ENCODE assay signal across 12 mouse cellular contexts in the genomic region with DNA sequence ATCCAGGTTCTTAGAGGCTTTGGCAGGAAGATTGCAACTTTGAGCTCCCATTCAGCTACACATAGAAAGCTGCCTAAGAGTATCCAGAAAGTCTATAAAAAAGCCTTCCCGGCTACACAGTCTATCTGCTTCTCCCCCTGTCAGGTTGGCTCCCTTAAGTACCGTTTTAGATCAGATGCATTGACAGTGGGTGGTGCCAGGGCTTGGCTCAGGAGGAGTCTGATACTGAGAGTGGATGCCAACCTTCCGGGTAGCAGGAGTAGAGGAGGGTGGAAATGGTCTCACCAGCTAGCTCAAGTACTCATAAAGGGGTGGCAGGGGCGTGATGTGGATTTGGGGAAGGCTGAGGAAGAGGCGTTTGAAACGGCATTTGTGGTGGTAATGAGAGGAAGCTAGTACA.
"Had no signal": no experiment of that assay in that cellular context is flagged by ENCODE, and none has a peak within 500 bp of the region (broad histone marks: within the 10 kb centered on the region; RNA-seq: fewer than 3 reads in every experiment).

No protein-coding gene starts in this region.

- H3K36me3 ChIP-seq: liver, embryonic 15.5 days had no signal

- H3K4me3 ChIP-seq: left cerebral cortex, adult 2 months; limb, embryonic 10.5 days; liver, embryonic 15.5 days; midbrain, embryonic 13.5 days had no signal

- H3K4me2 ChIP-seq: liver, embryonic 11.5 days; liver, embryonic 15.5 days; midbrain, embryonic 13.5 days had no signal

- ATAC-seq: lung, postnatal 0 days; midbrain, embryonic 13.5 days had no signal

- H3K9me3 ChIP-seq: limb, embryonic 10.5 days; liver, embryonic 15.5 days; midbrain, embryonic 13.5 days had no signal

- H3K4me1 ChIP-seq: liver, embryonic 15.5 days had no signal

- H3K27ac ChIP-seq: left cerebral cortex, adult 2 months; limb, embryonic 10.5 days; liver, embryonic 15.5 days; midbrain, embryonic 13.5 days had no signal

- DNase-seq: kidney, postnatal 25 days; lung, adult 2 months; lung, postnatal 36 days; right cerebral cortex, postnatal 25 days; thymus, adult 2 months; thymus, postnatal 25 days had no signal

- H3K9ac ChIP-seq: liver, embryonic 15.5 days; midbrain, embryonic 13.5 days had no signal
